Mouse (Mus musculus): ENCODE measurements around the gene Rcsd1. TPM values are rescaled to one million over a fixed set of nuclear protein-coding genes. Genes with fewer than 3 reads are reported as not detected.

The Rcsd1 gene
- polyA plus RNA-seq, 1 experiment from 2014 or later: 7.1 TPM

DNA sequence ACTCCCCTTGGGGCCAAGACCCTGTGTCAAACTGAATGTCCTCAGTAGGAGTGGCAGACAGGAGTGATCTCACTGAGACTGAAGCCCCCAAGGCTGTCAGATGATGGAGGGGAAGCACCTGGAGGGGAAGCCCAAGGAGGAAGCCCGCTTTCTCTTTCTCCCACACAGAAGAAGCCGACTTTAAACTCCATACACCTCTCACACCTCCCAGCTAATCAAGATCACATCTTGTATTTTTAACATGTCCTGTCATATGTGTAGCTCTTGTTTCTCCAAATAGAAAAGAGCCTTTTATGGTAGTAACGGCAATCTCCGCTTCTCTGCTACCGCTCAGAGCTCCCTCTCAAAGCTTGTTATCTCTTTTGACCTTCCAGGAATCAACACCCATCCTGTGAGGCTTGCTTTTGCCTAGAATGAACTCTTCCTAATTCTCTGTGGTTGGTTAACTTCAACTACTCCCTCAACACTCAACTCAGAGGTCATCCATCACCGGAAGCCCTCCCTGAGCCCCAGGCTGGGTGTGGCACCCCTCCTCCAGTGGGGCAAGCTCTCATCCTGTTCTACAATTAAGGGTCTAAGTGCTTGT lies 8.5 kb downstream of the Rcsd1 start:
- H3K27ac ChIP-seq (ENCODE audit: low read depth, low read length): no peak overlapping the region
- DNase-seq (ENCODE audit: low spot score): no peak
- H3K4me3 ChIP-seq (ENCODE audit: low read depth, low read length): no peak overlapping the region
- no peak for ATAC-seq (ENCODE audit: insufficient read depth, low FRiP score, low TSS enrichment)
- peaks cover 8% of the 10 kb centered on the region for H3K4me1 ChIP-seq (ENCODE audit: control insufficient read depth, insufficient read depth, low read length)
- H3K4me2 ChIP-seq (ENCODE audit: low read depth): no peak overlapping the region
- no peaks in the 10 kb centered on the region for H3K9me3 ChIP-seq (ENCODE audit: control insufficient read depth, low read length)
- no peak overlapping the region for H3K9ac ChIP-seq (ENCODE audit: low read length)
- H3K36me3 ChIP-seq (ENCODE audit: control insufficient read depth, insufficient read depth, low read length): no peaks in the 10 kb centered on the region
- 0 out of 2 replicates have a peak, but pooled peaks cover 3% of the 10 kb centered on the region for H3K27me3 ChIP-seq (ENCODE audit: control insufficient read depth, insufficient read depth, low read length)
- 57% methylated on average over 6 of the region's 6 CpGs for WGBS

GRCm38 (mm10) chr1:165700376-165700815 lies 9.2 kb downstream of the Rcsd1 start:
- DNase-seq (ENCODE audit: low spot score) (no peak), ATAC-seq (ENCODE audit: insufficient read depth, low FRiP score, low TSS enrichment) (no peak)
- H3K27me3 ChIP-seq (ENCODE audit: control insufficient read depth, insufficient read depth, low read length): 0 out of 2 replicates have a peak, but pooled peaks cover 3% of the 10 kb centered on the region
- no peaks in the 10 kb centered on the region for H3K36me3 ChIP-seq (ENCODE audit: control insufficient read depth, insufficient read depth, low read length)
- no peak overlapping the region for H3K4me3 ChIP-seq (ENCODE audit: low read depth, low read length)
- no peak overlapping the region for H3K27ac ChIP-seq (ENCODE audit: low read depth, low read length)
- H3K9ac ChIP-seq (ENCODE audit: low read length): no peak overlapping the region
- WGBS: 53% methylated on average over 7 of the region's 7 CpGs
- no peak overlapping the region for H3K4me2 ChIP-seq (ENCODE audit: low read depth)
- no peaks in the 10 kb centered on the region for H3K9me3 ChIP-seq (ENCODE audit: control insufficient read depth, low read length)
- peaks cover 8% of the 10 kb centered on the region for H3K4me1 ChIP-seq (ENCODE audit: control insufficient read depth, insufficient read depth, low read length)

- Histone ChIP-seq H3K36me3 (ENCODE audit: control insufficient read depth, insufficient read depth, low read length) (no peaks in the 10 kb centered on the region), H3K9ac (ENCODE audit: low read length) (no peak overlapping the region), H3K27ac (ENCODE audit: low read depth, low read length) (no peak overlapping the region), H3K4me2 (ENCODE audit: low read depth) (no peak overlapping the region), H3K9me3 (ENCODE audit: control insufficient read depth, low read length) (no peaks in the 10 kb centered on the region), H3K4me3 (ENCODE audit: low read depth, low read length) (no peak overlapping the region), H3K27me3 (ENCODE audit: control insufficient read depth, insufficient read depth, low read length) (no peaks in the 10 kb centered on the region), H3K4me1 (ENCODE audit: control insufficient read depth, insufficient read depth, low read length) (peaks cover 14% of the 10 kb centered on the region)
- DNase-seq (ENCODE audit: low spot score) (no peak), ATAC-seq (ENCODE audit: insufficient read depth, low FRiP score, low TSS enrichment) (no peak)
- WGBS: 68% methylated on average over 8 of the region's 8 CpGs
Measured at GRCm38 (mm10) chr1:165697701-165698100, 11.9 kb downstream of the Rcsd1 start.

DNA sequence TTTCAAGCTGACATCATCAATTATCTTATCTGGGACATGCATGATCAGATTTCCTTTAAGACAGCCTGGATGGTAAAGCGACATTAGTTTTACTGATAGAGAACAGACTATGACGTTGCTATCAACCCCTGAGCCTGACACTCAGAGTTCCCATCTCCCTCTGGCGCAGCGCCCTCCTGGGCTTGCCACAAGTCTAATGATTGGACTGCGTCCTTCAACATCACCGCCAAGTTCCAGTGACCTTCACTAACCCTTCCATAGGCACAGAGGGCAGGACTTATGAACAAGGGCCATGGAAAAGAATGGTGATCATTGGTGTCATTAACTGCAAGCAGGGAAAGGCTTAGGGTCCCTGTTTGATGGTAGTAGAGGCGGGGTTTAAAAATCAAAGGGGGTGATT lies 12.7 kb downstream of the Rcsd1 start:
- DNase-seq (ENCODE audit: low spot score): no peak
- Histone ChIP-seq H3K36me3 (ENCODE audit: control insufficient read depth, insufficient read depth, low read length) (no peaks in the 10 kb centered on the region), H3K9me3 (ENCODE audit: control insufficient read depth, low read length) (no peaks in the 10 kb centered on the region), H3K4me1 (ENCODE audit: control insufficient read depth, insufficient read depth, low read length) (peaks cover 14% of the 10 kb centered on the region; the same call in 1 of the 2 replicates), H3K27me3 (ENCODE audit: control insufficient read depth, insufficient read depth, low read length) (no peaks in the 10 kb centered on the region), H3K4me2 (ENCODE audit: low read depth) (no peak overlapping the region), H3K4me3 (ENCODE audit: low read depth, low read length) (no peak overlapping the region), H3K9ac (ENCODE audit: low read length) (no peak overlapping the region), H3K27ac (ENCODE audit: low read depth, low read length) (no peak overlapping the region)
- 60% methylated on average over 7 of the region's 7 CpGs for WGBS
- no peak for ATAC-seq (ENCODE audit: insufficient read depth, low FRiP score, low TSS enrichment)

DNA sequence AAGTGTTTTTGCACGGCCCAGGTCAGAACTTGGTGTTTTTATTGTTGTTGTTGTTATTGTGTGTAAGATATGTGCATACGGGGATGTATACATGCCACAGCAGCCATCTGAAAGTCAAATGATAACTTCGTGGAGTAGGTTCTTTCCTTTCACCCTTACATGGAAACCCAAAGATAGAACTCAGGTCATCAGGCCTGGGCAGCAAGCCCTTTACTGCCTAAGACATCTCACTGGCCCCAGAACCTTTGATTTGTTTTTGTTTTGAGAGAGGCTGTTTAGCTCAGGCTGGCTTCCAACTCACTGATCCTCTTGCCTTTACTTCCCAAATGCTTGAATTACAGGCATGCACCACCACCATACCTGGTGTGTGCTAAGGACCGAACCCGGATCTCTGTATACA lies 13.5 kb downstream of the Rcsd1 start:
- Histone ChIP-seq H3K27me3 (ENCODE audit: control insufficient read depth, insufficient read depth, low read length) (no peaks in the 10 kb centered on the region), H3K4me3 (ENCODE audit: low read depth, low read length) (no peak overlapping the region), H3K4me1 (ENCODE audit: control insufficient read depth, insufficient read depth, low read length) (0 out of 2 replicates have a peak, but pooled peaks cover 11% of the 10 kb centered on the region), H3K36me3 (ENCODE audit: control insufficient read depth, insufficient read depth, low read length) (no peaks in the 10 kb centered on the region), H3K4me2 (ENCODE audit: low read depth) (no peak overlapping the region), H3K27ac (ENCODE audit: low read depth, low read length) (no peak overlapping the region), H3K9me3 (ENCODE audit: control insufficient read depth, low read length) (no peaks in the 10 kb centered on the region), H3K9ac (ENCODE audit: low read length) (no peak overlapping the region)
- ATAC-seq (ENCODE audit: insufficient read depth, low FRiP score, low TSS enrichment): no peak
- DNase-seq (ENCODE audit: low spot score): no peak
- WGBS: 85% methylated on average over 5 of the region's 5 CpGs

- no peak for ATAC-seq (ENCODE audit: insufficient read depth, low FRiP score, low TSS enrichment)
Measured at GRCm38 (mm10) chr1:165695392-165696014, 14.1 kb downstream of the Rcsd1 start.

DNA sequence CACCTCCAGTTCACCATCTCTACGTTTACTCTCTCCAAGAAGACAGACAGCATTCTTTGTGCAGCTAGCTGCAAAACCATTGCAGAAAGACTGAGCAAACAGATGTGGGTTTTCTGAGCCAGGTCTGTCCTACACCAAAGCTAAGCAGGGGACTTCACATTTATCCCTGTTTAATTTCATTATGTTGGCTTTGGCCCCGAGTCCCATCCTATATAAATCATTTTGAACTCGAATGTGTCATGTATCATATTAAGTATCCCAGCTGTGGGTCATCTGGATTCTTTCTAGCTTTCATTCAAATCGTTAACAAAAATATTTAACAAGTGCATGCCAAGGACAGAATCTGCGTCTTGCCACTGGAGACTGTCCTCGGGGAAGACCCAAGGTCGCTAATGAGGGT lies 15.7 kb downstream of the Rcsd1 start:
- H3K27me3 ChIP-seq (ENCODE audit: control insufficient read depth, insufficient read depth, low read length): no peaks in the 10 kb centered on the region
- H3K9me3 ChIP-seq (ENCODE audit: control insufficient read depth, low read length): no peaks in the 10 kb centered on the region
- H3K4me3 ChIP-seq (ENCODE audit: low read depth, low read length): no peak overlapping the region
- no peak for ATAC-seq (ENCODE audit: insufficient read depth, low FRiP score, low TSS enrichment)
- no peaks in the 10 kb centered on the region for H3K36me3 ChIP-seq (ENCODE audit: control insufficient read depth, insufficient read depth, low read length)
- 57% methylated on average over 7 of the region's 7 CpGs for WGBS
- no peak for DNase-seq (ENCODE audit: low spot score)
- 0 out of 2 replicates have a peak, but pooled peaks cover 11% of the 10 kb centered on the region for H3K4me1 ChIP-seq (ENCODE audit: control insufficient read depth, insufficient read depth, low read length)
- no peak overlapping the region for H3K4me2 ChIP-seq (ENCODE audit: low read depth)
- H3K27ac ChIP-seq (ENCODE audit: low read depth, low read length): no peak overlapping the region
- H3K9ac ChIP-seq (ENCODE audit: low read length): no peak overlapping the region

More at GRCm38 (mm10) chr1:165695392-165696014, 14.1 kb downstream of the Rcsd1 start:
- H3K4me2 ChIP-seq (ENCODE audit: low read depth): no peak overlapping the region
- 0 out of 2 replicates have a peak, but pooled peaks cover 11% of the 10 kb centered on the region for H3K4me1 ChIP-seq (ENCODE audit: control insufficient read depth, insufficient read depth, low read length)
- no peaks in the 10 kb centered on the region for H3K9me3 ChIP-seq (ENCODE audit: control insufficient read depth, low read length)
- no peak overlapping the region for H3K4me3 ChIP-seq (ENCODE audit: low read depth, low read length)
- H3K9ac ChIP-seq (ENCODE audit: low read length): no peak overlapping the region
- H3K36me3 ChIP-seq (ENCODE audit: control insufficient read depth, insufficient read depth, low read length): no peaks in the 10 kb centered on the region
- H3K27me3 ChIP-seq (ENCODE audit: control insufficient read depth, insufficient read depth, low read length): no peaks in the 10 kb centered on the region
- no peak for DNase-seq (ENCODE audit: low spot score)
- H3K27ac ChIP-seq (ENCODE audit: low read depth, low read length): no peak overlapping the region

- 25% methylated on average over 3 of the region's 3 CpGs for WGBS
- no peaks in the 10 kb centered on the region for H3K27me3 ChIP-seq (ENCODE audit: control insufficient read depth, insufficient read depth, low read length)
- ATAC-seq (ENCODE audit: insufficient read depth, low FRiP score, low TSS enrichment): no peak
Measured at GRCm38 (mm10) chr1:165691516-165691915, 18.0 kb downstream of the Rcsd1 start.

GRCm38 (mm10) chr1:165689845-165690244 lies 19.7 kb downstream of the Rcsd1 start:
- Histone ChIP-seq H3K27ac (ENCODE audit: low read depth, low read length) (no peak overlapping the region), H3K27me3 (ENCODE audit: control insufficient read depth, insufficient read depth, low read length) (no peaks in the 10 kb centered on the region), H3K36me3 (ENCODE audit: control insufficient read depth, insufficient read depth, low read length) (no peaks in the 10 kb centered on the region), H3K9ac (ENCODE audit: low read length) (no peak overlapping the region), H3K4me3 (ENCODE audit: low read depth, low read length) (no peak overlapping the region), H3K4me2 (ENCODE audit: low read depth) (no peak overlapping the region), H3K4me1 (ENCODE audit: control insufficient read depth, insufficient read depth, low read length) (0 out of 2 replicates have a peak, but pooled peaks cover 9% of the 10 kb centered on the region), H3K9me3 (ENCODE audit: control insufficient read depth, low read length) (no peaks in the 10 kb centered on the region)
- no peak for ATAC-seq (ENCODE audit: insufficient read depth, low FRiP score, low TSS enrichment)
- 71% methylated on average over 5 of the region's 5 CpGs for WGBS
- DNase-seq (ENCODE audit: low spot score): no peak

More at GRCm38 (mm10) chr1:165691516-165691915, 18.0 kb downstream of the Rcsd1 start:
- no peaks in the 10 kb centered on the region for H3K9me3 ChIP-seq (ENCODE audit: control insufficient read depth, low read length)
- 0 out of 2 replicates have a peak, but pooled peaks cover 11% of the 10 kb centered on the region for H3K4me1 ChIP-seq (ENCODE audit: control insufficient read depth, insufficient read depth, low read length)
- H3K36me3 ChIP-seq (ENCODE audit: control insufficient read depth, insufficient read depth, low read length): no peaks in the 10 kb centered on the region
- DNase-seq (ENCODE audit: low spot score): no peak
- no peak overlapping the region for H3K9ac ChIP-seq (ENCODE audit: low read length)
- no peak overlapping the region for H3K4me2 ChIP-seq (ENCODE audit: low read depth)
- H3K27ac ChIP-seq (ENCODE audit: low read depth, low read length): no peak overlapping the region
- no peak overlapping the region for H3K4me3 ChIP-seq (ENCODE audit: low read depth, low read length)
